Mouse (Mus musculus) olfactory bulb, adult 2 months (tissue): Measurements from ENCODE around the gene Dppa2.

Experiments
- CTCF ChIP-seq: fragments of 200-500 bp; IDR thresholded peaks from 2 replicates; pipeline ENCODE4 v1.5.1; 2012; ENCODE audit warnings: low read depth, mild to moderate bottlenecking, low read length, moderate library complexity; ENCODE audit not compliant: insufficient read depth
- POLR2A ChIP-seq: fragments of 200-500 bp; IDR thresholded peaks from 2 replicates; pipeline ENCODE4 v1.6.1; 2012; ENCODE audit warnings: mild to moderate bottlenecking, low read depth, low read length, moderate library complexity; ENCODE audit not compliant: insufficient read depth

GRCm38 (mm10) chr16:48265856-48266255 is 37.9 kb upstream of the Dppa2 start:
- TF ChIP-seq CTCF (no peak), POLR2A (no peak)
